Mouse (Mus musculus): ENCODE results near the gene Shld2. TPM values are rescaled to one million over a fixed set of nuclear protein-coding genes. Genes with fewer than 3 reads are reported as not detected.

Gene Shld2
- polyA plus RNA-seq, 1 experiment from 2014 or later = 5.9 TPM

DNA sequence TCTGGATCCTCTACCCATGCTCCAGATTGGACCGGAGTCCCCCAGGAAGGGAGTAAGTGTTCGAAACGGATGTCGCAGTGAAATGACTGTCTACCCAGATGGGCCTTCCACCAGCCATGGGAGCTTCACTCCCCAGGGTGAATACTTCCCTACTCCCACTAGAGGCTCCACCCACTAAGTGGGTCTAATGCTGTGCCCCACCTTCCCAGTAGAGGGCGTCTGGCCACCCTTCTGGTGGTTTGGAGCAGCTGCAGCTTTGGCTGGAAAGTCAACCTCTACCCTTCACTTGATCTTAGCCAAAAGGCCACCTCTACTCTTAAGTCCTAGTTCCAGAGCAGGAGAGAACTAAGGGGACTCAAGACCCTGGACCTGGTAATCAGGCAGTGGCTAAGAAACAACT, 121.7 kb downstream of the Shld2 start:
- Histone ChIP-seq H3K4me3 (no peak overlapping the region), H3K4me1 (peaks cover 6% of the 10 kb centered on the region), H3K4me2 (no peak overlapping the region), H3K27me3 (replicated peaks) (no peaks in the 10 kb centered on the region; the same call in 1 of the 2 replicates), H3K36me3 (no peaks in the 10 kb centered on the region), H3K9ac (no peak overlapping the region), H3K9me3 (no peaks in the 10 kb centered on the region), H3K27ac (replicated peaks) (no peak overlapping the region)
- WGBS = 53% methylated on average over 5 of the region's 5 CpGs
- ATAC-seq (ENCODE audit: extremely low read depth, insufficient number of reproducible peaks, low FRiP score, low TSS enrichment) = no peak

Other genes starting within 250 kb of the Shld2 start
- gene Anxa8, start 224.5 kb downstream of the Shld2 start, polyA plus RNA-seq (2015; fragmentation: Nextera tagmentation; extraction: Ambion mirVana) = 0.91 and 1.3 TPM in 2 replicates
- not detected in 2 replicates for gene A630023A22Rik, start 207.7 kb downstream of the Shld2 start, polyA plus RNA-seq (2015; fragmentation: Nextera tagmentation; extraction: Ambion mirVana)
- 0.07 and 0.08 TPM in 2 replicates for gene Npy4r, start 158.0 kb downstream of the Shld2 start, polyA plus RNA-seq (2015; fragmentation: Nextera tagmentation; extraction: Ambion mirVana)
- gene Gprin2, start 108.8 kb downstream of the Shld2 start, polyA plus RNA-seq (2015; fragmentation: Nextera tagmentation; extraction: Ambion mirVana) = 0.08 and 0.28 TPM in 2 replicates
- 0.18 and 0.27 TPM in 2 replicates for gene Syt15, start 90.9 kb downstream of the Shld2 start, polyA plus RNA-seq (2015; fragmentation: Nextera tagmentation; extraction: Ambion mirVana)
- 56.0 and 56.9 TPM in 2 replicates for gene Glud1, start 234 bp upstream of the Shld2 start, polyA plus RNA-seq (2015; fragmentation: Nextera tagmentation; extraction: Ambion mirVana)
- gene Fam25c, start 44.9 kb upstream of the Shld2 start, polyA plus RNA-seq (2015; fragmentation: Nextera tagmentation; extraction: Ambion mirVana) = not detected in 2 replicates
- 2.9 and 3.2 TPM in 2 replicates for gene Sncg, start 64.3 kb upstream of the Shld2 start, polyA plus RNA-seq (2015; fragmentation: Nextera tagmentation; extraction: Ambion mirVana)
- 29.2 and 30.8 TPM in 2 replicates for gene Mmrn2, start 65.0 kb upstream of the Shld2 start, polyA plus RNA-seq (2015; fragmentation: Nextera tagmentation; extraction: Ambion mirVana)
- 37.1 and 37.4 TPM in 2 replicates for gene Bmpr1a, start 192.8 kb upstream of the Shld2 start, polyA plus RNA-seq (2015; fragmentation: Nextera tagmentation; extraction: Ambion mirVana)
- gene 9230112D13Rik, start 212.3 kb upstream of the Shld2 start, polyA plus RNA-seq (2015; fragmentation: Nextera tagmentation; extraction: Ambion mirVana) = not detected in 2 replicates

Measured in heart, embryonic 13.5 days (tissue).